Mouse (Mus musculus) heart, postnatal 4 days (tissue): ENCODE measurements at regions not wholly inside any gene's neighbourhood (a gene's known extent, or its start where the extent isn't known, plus 50 kb on each side); places are given as distances from the start of the nearest gene placed in this dataset.
"Not testable (repeated sequence)": the region's sequence is repeated elsewhere in the genome, so short reads cannot be mapped to it uniquely, and the experiment has no call there.

ENCODE experiments used
- DNase-seq: peaks from one replicate; pipeline ENCODE4 v3.0.0; 2021

DNA sequence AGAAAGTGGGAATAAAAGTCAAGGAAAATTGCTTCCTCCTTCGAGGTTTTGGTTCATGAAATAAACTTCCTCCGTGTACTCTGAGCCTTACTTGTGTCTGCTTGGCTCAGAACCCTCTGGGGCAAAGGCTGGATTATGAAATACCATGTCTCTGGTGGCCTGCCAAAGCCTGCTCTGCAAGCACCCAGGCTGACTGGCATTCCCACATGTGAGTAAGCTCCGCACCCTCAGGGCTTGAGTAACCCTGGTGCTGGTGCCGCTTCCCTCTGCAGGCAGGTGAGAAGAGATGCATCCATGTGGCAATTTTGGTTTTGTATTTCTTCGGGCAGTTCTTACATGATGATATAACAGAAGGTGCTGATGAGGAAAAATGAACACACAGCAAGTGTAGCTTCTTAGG, 66.0 kb downstream of the Nr2f2 start:
- DNase-seq = peak; percentile 33

DNA sequence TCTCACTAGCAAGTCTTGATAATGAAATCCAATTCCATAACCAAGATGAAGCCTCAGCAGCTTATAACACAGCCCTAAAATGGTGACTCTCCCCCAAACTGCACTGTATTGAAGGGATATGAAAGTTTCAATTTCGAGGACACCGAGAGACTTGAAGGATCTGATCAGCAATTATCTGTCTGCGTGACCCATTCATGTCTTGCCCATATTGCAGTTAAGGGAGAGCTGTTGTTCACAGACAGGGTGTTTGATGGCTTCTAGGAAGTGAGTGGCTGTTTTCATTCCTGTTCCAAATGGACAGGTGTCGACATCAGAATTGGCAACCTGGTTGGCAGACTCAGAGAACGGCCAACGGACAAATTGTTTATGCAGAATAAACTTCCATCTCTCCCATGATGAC, 75.1 kb downstream of the Nr2f2 start:
- no peak for DNase-seq

DNA sequence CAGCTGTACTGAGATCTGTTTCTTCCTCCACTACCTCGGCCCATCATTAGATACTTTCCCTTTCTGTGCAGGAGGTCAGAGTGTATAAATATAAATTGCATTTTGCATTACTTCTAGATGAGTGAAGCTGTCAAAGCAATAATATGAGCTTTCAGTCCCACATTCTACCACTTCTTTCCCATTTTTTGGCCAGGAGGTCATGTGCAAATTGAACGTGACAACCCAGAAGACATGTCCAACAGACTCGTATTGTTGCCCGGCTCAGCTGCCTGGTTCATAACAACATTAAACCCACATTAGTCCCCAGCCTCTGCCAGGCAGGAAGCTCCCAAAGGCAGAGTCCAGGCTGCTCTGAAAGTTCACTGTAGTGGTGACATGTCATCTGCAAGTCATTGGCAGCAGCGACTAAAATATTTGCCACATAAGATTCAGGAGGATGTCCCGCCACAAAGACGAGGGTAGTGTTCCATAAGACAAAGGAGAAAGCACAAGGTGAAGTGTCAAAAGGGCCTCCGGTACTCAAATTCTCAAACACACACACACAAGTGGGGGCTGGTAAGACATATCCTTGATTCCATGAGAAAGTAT, 75.7 kb downstream of the Nr2f2 start:
- DNase-seq = no peak

DNA sequence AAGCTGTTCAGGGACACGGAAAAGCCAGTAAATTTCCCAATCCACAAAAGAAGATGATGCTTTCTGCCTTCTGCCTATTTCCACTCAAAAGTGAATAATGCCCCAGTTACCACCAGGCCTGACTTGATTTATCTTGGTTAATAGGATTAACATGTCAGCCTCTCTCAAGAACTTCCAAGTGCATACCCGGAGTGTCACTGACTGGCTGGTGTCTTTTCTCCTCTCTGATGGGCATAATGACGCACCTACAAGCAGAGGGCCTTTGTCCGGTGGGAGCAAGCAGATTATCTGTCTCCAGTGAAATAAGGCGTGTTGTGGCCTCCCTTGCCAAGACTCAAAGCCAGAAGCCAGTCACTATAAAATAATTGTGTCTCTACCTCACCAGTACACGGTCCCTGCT, 76.3 kb downstream of the Nr2f2 start:
- no peak for DNase-seq

DNA sequence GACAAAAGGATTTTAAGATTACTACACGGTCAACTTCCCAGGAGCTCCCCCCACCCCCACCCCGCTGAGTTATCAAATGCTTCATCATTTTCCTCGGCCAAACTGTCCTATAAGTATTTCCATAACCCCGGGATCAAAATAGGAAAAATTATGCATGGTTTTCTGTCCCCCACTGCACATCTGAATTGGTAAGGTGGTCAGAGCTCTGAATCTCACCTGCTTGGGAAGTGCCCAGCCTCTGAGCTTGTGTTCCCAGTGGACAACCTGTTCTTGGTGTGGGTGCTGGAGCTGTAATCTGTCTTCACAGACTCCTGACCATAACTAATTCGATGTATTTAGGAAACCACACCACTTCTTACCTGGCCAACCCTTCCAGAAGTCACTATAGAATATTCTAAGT, 77.9 kb downstream of the Nr2f2 start:
- DNase-seq = no peak

DNA sequence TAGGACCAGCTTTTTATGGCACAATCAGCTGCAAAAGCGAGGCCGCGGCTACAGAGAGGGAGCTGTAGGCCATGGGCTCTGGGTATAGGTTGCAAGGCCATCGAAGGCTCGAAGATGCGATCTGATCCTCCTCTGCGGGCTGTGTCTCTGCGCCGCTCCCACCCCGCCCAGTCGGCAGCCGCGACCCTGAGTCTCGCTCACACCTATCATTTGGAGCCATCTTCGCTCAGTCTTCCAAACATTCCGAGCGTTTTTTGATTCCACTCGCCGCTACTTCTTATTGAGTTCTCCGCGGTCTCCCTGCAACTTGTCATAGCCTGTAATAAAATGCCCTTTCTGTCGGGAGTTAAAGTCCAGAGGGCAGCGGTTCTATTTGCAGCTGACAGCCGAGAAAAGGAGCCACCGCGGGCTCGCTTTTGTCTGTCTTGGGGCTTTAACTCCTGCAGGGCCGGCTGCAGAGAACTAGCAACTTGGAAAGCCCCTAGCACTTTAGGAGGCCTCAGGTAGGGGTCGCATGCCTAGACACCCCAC, 78.6 kb downstream of the Nr2f2 start:
- DNase-seq = no peak

DNA sequence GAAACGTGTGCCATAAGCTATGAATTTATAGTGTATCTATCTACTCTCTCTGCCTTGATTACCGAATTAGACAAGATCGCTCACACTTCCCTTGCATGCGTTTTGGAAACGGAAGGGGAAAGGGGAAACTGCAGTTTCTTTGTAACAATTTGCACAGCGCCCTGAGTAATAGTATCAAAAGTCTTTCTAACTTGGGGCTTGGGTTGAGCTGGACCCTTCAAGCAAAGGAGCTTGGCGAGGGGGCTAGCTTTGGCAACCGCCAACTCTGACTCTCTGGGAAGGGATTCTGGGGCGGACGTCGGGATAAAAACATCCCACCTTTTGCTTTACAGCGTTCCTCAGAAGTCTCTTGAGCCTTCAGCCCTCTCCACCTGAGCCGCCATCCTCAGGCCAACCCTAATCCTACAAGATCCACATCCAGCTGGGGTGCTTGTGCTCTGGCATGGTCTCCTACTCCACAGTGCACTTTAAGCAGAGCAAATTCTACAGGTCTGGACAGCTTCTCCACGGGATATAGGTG, 79.6 kb downstream of the Nr2f2 start:
- DNase-seq = no peak

DNA sequence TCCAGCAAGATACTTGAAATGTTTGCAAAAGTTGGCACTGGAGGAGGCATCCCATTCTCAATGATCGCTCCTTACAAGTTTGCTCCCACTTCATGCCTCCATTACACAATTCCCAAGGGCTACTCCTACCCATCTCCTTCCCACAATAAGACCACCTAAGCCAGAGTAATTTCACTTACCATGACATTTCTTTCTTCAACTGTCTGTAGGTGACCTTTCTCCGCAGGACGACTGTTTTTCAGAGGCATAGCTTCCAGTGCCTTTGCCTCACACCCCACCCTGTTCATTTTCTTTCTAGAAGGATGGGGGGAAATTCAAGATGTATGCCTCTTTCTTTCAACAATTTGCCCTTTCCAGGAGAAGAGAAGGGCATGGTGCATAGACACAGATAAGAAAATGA, 81.2 kb downstream of the Nr2f2 start:
- DNase-seq = no peak

DNA sequence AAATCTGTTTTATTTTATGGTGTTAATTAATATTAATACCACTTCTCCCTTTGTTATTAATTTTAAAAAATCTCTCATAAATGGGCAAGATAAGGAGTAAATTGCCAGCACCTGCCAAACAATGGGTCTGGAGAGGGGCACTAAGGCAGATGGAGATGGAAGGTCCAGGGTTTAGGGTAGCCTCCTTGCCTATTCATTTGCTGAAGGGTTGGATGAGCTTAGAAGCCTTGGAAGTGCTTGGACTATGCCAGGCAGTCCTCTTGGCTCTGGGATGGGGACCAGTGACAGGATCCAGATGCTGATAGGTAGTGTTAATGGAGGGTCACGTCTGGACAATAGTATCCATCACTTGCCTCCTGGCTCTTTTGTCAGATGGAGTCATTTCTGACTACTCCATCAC, 82.7 kb downstream of the Nr2f2 start:
- DNase-seq = no peak

DNA sequence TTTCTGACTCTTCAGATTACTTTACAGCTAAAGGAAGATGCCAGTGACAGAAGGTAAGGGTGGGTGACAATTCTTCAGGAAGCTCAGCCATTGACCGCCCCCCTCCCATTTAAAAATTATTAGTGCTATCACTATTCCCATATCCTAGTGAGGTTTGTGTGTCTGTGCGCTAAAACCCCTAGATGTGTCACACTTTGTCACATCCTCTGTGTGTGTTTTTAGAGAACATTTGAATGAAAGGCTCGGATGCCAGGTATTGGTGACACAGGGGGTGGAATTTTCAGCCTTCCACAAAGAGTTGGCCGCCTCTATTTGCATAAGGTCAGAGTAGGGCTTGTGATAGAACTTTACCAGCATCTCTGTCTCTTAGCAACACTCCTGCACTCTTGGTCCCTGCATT, 83.4 kb downstream of the Nr2f2 start:
- no peak for DNase-seq

DNA sequence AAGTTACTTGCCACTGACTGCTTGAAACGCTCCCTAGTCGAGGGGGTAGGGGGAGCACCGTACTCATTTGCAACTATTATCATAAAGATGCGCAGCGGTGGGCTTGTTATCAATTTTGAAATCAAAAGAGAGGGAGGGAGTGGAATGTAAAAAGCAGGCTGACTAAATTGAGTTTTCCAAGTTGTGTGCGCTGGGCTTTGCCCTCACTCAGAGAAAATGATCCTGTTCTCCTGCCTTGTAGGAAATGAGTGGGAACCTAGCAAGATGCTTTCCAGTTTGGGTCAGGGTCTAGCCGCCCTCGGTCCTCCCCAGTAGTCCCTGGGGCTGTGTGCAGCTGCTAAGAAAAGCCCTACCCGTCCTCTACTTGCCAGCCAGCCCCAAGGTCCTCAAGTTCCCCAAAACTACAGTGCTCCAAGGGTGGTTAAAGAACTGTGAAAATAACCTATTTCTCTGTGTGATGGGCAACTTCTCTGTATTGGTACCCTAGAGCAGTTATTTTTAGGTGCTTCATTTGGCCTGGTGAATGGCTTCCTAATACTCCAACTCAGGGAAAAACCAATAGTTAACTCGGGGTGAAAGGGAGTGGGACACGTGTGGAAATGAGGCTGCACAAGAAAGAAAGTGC, 84.5 kb downstream of the Nr2f2 start:
- no peak for DNase-seq

DNA sequence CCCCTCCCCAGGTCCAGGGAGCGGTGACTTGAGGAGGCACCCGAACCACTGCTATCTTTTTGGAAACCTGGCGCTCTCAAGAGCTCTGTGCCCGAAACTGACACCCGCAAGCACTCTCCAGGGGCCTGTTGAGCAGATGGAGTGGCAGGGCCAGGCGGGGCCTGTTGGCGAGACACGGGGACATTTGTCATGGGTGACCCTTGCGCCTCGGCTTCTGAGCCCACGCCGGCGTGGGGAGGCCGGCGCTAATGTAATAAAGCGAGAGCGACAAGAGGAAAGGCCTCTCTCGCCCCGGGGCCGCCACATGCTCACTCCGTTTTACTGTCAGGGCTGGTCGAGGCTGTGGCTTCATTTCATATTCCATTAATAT, 85.2 kb downstream of the Nr2f2 start:
- no peak for DNase-seq

DNA sequence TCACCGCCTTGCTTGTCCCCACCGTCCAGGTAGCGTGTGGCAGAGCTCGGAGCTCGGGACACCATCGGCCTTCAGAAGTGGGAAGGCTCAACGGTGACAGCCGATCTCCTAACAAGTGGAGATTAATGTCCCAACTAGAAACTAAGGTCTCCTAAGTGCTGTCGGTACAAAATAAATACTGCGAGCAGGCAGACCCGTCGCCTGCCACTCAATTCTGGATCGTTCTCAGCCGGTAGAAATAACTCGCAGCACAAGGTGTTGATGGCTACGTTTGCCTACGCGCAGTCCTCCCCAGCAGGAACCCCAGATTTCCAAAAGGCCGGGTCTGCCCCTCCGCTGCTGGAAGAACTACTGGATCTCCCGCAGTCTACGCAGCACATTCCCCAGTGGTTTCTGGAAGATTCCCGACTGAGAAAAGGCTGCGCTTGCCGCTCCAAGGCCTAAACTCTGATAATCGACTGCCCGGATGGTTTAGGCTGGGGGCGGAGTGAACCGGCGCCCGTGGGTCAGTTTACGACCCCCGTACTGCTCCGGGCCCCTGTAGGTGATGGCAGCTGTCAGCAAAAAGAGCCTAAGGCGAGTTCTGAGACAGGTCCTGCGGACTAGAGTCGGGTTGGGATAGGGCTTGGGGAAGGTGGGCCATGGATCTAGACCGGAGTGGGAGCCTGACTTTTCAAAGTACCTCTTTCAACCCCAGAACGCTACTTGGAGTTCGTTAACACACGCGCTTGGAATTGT, 85.7 kb downstream of the Nr2f2 start:
- no peak for DNase-seq

DNA sequence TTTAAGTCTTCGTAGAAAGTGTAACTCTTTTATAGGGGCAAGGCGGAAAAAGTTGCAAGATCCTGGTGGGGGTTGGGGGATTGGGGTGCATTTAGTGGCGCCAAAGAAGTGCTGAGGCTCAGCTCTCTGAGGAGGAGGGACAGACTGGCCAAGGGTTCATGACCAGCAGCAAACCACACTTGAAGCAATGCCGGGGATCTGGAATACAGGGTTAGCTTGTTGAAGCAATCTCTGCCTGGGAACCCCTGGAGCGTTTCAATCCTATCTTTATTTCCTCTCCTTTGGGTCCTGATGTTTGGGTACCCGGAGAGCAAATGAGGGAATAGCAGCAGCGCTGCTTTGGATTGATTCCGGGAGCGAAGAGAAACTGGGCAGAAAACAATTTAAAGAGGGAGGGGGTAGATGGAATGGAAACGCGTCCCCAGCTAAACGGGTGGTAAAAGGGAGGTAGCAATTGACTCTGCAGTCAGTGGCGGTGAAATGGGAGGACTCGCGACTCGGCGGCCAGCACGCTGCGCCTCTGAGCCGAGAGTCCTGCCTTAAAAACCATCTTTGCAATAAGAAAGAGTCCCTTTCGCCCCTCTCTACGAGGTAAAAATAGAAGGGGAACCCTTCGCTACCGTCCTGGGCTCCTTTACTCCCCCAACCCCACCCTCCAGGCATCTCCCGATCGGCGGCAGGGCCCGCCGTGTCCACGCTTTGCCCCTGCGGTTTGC, 86.5 kb downstream of the Nr2f2 start:
- no peak for DNase-seq

DNA sequence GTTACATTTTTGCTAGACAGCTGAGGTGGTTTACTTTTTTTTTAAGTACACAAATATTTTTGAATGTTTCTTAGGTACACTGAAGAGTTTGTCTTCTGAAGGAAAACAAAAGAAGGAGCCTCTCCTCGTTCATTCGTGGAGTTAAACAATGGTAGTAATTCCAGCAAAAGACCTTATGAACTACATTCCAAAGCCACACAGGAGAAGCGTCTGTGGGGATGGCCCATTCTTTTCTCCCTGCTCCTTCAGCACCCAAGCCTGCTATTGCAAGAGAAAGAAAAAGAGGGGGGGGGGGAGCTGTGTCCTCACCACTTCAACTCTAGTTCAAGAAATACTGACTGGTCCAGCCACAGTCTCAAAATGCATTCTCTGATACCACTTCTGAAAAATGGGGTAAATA, 87.4 kb downstream of the Nr2f2 start:
- DNase-seq = no peak

DNA sequence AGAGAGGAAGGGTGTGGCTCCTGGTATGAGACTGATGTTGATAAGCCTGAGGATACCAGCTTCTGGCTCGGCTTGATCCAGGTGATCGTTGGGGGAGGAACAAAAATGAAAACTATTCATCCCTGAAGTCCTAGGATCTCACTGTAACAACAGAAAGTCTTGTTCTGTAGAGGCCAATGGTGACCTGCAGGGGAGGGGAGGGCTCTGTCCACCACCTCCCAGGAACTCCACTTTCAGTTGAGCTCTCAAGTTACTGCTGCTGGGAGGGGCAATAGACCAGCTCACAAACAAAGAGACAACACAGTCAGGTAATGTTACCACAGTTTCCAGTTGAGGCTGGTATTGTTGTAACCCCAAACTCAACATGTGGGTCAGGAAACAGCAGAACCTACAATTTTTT, 90.5 kb downstream of the Nr2f2 start:
- DNase-seq = no peak

DNA sequence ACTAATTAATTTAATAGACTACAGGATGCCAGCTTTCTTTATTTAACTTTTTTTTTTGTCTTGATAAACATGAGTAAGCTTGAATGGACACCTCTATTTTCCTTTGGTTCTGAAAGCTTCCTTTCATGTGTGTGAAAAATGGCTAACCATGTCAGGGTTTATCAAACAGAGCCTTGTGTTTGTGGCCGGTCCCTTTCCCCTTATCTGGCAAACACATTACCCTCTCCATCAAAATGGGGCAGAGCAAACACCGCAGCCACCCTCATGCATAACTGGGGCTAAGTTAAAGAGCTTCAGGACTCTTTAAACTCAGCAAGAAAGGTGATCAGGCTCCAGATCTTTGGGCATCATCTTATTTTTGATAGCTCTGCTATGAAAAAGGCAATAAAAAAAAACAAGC, 92.2 kb downstream of the Nr2f2 start:
- DNase-seq = no peak

DNA sequence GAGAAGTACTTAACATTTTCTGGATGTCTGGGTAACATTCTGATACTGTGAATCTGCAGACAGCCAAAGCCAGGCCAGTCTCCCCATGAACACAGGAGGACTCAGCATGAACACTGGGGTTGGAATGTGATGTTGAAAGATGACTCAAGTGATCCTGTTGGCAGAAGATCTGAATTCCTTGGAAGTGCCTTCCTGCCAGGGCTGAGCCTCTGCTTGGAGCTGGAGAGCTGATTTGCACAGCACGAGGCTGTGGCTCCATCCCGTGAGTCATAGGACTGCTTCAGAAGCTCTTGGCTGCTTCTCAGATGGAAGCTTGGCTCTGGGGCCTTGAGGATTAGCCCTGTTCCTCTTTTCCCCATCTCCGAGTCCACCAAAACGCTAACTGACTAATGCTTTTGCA, 99.5 kb downstream of the Nr2f2 start:
- peak; percentile 66 for DNase-seq

DNA sequence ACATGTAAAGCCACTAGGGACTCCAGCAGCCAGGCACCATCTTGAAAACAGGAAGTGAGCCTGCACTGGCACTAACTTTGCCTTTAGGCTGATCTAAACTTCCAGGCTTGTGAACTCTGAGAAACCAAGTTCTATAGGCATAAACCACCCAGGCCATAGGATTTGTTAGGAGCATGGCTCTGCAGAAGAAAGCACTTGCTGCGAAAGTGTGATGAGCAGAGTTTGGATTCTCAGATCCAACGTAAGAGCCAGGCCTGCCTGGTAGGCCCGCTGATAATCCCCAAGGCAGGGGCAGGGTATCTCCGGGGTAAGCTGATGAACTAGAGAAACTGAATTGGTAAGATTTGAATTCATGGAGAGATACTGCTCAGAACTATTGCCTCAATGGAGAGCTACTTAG, 109.7 kb downstream of the Nr2f2 start:
- DNase-seq = no peak

DNA sequence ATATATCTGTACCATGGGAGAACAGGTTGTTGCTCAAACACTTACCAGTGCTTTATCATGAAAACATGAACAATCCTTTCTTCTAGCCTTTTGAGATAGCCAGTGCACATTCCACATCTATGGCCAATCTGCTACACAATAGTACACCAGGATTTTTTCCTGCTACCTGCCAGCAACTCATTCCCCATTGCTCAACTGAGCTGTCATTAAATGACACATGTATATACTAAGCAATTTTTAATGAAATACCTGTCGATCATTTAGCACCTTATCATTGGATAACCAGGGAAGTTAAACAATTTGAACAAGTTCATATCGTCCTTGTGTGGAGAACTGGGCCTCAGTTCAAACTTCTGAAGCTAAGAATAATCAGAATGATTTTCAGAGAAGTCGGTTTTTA, 111.5 kb downstream of the Nr2f2 start:
- no peak for DNase-seq

DNA sequence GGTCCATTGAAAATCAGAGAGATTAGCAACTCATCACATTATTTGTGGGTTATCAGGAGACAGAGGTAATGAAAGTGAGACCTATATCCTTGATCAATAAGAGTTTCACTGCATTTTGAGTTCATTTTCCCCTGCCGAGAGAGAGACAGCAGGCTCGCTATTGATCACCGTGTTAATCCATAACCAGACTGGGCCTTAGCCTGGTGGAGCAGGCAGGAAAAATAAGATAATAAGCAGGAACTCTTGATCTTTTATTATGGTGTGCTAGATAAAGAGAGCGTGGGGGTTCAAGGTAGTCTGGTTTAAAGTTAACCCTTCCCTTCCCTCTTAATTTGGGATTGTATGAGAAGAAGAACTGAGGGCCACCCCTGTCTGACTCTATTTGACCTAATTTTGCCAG, 113.3 kb downstream of the Nr2f2 start:
- no peak for DNase-seq

DNA sequence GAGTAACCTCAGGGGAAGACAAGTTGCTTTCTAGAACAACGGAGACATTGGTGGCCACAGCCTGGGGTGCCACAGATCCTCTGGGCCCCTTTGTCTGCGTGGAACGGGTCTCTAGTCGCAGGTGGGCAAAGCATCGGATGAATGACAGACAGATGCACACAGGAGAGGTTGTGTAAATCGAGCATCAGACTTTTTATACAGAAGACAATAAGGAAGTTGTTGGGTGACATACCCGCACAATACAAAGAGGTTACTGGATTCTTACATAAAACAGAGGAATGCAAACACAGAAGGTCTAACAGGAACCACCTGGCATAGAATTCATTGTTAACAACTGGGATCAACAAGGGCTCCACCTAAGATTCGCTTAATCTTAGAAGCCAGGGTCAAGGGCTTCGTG, 127.5 kb downstream of the Nr2f2 start:
- DNase-seq = not testable (repeated sequence)

DNA sequence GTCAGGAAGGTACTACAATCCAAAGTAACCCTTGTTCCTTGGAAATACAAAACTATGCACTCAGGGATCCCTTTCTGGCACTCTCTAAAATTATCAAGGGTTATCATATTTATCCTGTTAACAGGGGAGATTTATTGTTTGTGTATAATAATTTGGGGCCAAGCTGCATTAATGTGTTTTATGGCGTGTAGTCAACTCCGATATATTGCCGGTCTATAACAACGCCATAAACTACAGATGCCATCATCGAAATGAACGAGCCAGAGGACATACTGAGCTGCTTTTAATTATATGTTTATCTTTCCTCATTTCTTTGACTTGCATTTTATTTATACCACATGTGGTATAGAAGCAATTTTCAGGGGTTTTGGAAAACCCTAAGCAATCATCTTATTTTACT, 147.2 kb downstream of the Nr2f2 start:
- DNase-seq = no peak
